Mouse (Mus musculus) forebrain, embryonic 14.5 days (tissue): Measurements from ENCODE around the gene Suclg2. TPM values are rescaled to one million over a fixed set of nuclear protein-coding genes. Genes with fewer than 3 reads are reported as not detected.

Source experiments
- ATAC-seq: fragments of 200-750 bp; cut with Nextera tagmentation; 2 replicates; pipeline ENCODE4 v1.8.0; 2017; ENCODE audit warnings: mild to moderate bottlenecking, moderate library complexity
- DNase-seq: peaks from one replicate; pipeline ENCODE4 v3.0.0-alpha.2; 2015; ENCODE audit warnings: low spot score
- H3K27ac ChIP-seq: fragments of 300-500 bp; sonication (generic); 2 replicates; pipeline ENCODE4 v1.5.1; 2014; ENCODE audit warnings: low read depth, mild to moderate bottlenecking, control low read depth, low read length, moderate library complexity
- H3K27me3 ChIP-seq: fragments of 300-500 bp; sonication (generic); replicated peaks from 2 replicates; pipeline ENCODE4 v1.6.1; 2014; ENCODE audit warnings: low read length, control low read depth, mixed read lengths; ENCODE audit not compliant: control insufficient read depth, insufficient read depth
- H3K36me3 ChIP-seq: fragments of 300-500 bp; sonication (generic); 2 replicates; pipeline ENCODE4 v1.6.1; 2014; ENCODE audit warnings: low read length, control low read depth; ENCODE audit not compliant: control insufficient read depth, insufficient read depth
- H3K4me1 ChIP-seq: fragments of 300-500 bp; sonication (generic); 2 replicates; pipeline ENCODE4 v1.6.1; 2014; ENCODE audit warnings: antibody characterized with exemption, low read length, control low read depth; ENCODE audit not compliant: control insufficient read depth, insufficient read depth
- H3K4me2 ChIP-seq: fragments of 300-500 bp; sonication (generic); 2 replicates; pipeline ENCODE4 v1.6.1; 2014; ENCODE audit warnings: mild to moderate bottlenecking, control low read depth, low read length
- H3K4me3 ChIP-seq: fragments of 300-500 bp; sonication (generic); 2 replicates; pipeline ENCODE4 v1.5.1; 2014; ENCODE audit warnings: low read depth, low read length, control low read depth
- H3K9ac ChIP-seq: fragments of 300-500 bp; sonication (generic); 2 replicates; pipeline ENCODE4 v1.6.1; 2014; ENCODE audit warnings: mild to moderate bottlenecking, low read length, control low read depth, moderate library complexity
- H3K9me3 ChIP-seq: fragments of 300-500 bp; sonication (generic); replicated peaks from 2 replicates; pipeline ENCODE4 v1.6.1; 2016; ENCODE audit warnings: low read length, control low read depth, mixed read lengths; ENCODE audit not compliant: control insufficient read depth
- WGBS: fragments of 180-500 bp; shearing (Covaris S2); extraction: QIAGEN DNeasy Blood & Tissue Kit; methylation state at CpG from one replicate; pipeline ENCODE4 v1.1.7; 2014; 5-methylcytosine and 5-hydroxymethylcytosine counted together
- polyA plus RNA-seq: library from polyadenylated mRNA; unstranded; fragments of >200 nt; fragmentation: Nextera tagmentation; extraction: Ambion mirVana; gene quantifications from 2 replicates; pipeline ENCODE4 v1.2.1, GENCODE M21; 2014

Suclg2 gene
- polyA plus RNA-seq, 1 experiment from 2014 or later = 22.3 TPM

GRCm38 (mm10) chr6:95653662-95654061 is 64.9 kb downstream of the Suclg2 start:
- Histone ChIP-seq H3K27ac (no peak overlapping the region), H3K4me2 (no peak overlapping the region), H3K27me3 (no peaks in the 10 kb centered on the region), H3K4me3 (no peak overlapping the region), H3K9ac (no peak overlapping the region), H3K4me1 (peaks cover 13% of the 10 kb centered on the region), H3K36me3 (no peaks in the 10 kb centered on the region), H3K9me3 (no peaks in the 10 kb centered on the region)
- DNase-seq (no peak), ATAC-seq (no peak)
- 92% methylated on average over 3 of the region's 3 CpGs for WGBS

GRCm38 (mm10) chr6:95652774-95653173 is 65.8 kb downstream of the Suclg2 start:
- H3K27me3 ChIP-seq = no peaks in the 10 kb centered on the region
- H3K9ac ChIP-seq = no peak overlapping the region
- H3K9me3 ChIP-seq = no peaks in the 10 kb centered on the region
- no peak for ATAC-seq
- peaks cover 13% of the 10 kb centered on the region for H3K4me1 ChIP-seq
- no peaks in the 10 kb centered on the region for H3K36me3 ChIP-seq
- no peak overlapping the region for H3K4me3 ChIP-seq
- no peak overlapping the region for H3K27ac ChIP-seq
- DNase-seq = no peak
- no peak overlapping the region for H3K4me2 ChIP-seq
- 83% methylated on average over 6 of the region's 6 CpGs for WGBS

GRCm38 (mm10) chr6:95651391-95651876 is 67.2 kb downstream of the Suclg2 start:
- H3K9ac ChIP-seq = no peak overlapping the region
- no peaks in the 10 kb centered on the region for H3K36me3 ChIP-seq
- WGBS = 1% methylated on average over 6 of the region's 6 CpGs
- H3K9me3 ChIP-seq = no peaks in the 10 kb centered on the region
- DNase-seq (peak; percentile 78), ATAC-seq (peak; percentile 85)
- H3K27ac ChIP-seq = no peak overlapping the region
- no peak overlapping the region for H3K4me2 ChIP-seq
- H3K4me3 ChIP-seq = no peak overlapping the region
- no peaks in the 10 kb centered on the region for H3K27me3 ChIP-seq
- peaks cover 13% of the 10 kb centered on the region for H3K4me1 ChIP-seq

- H3K27me3 ChIP-seq = no peaks in the 10 kb centered on the region
- no peak overlapping the region for H3K4me3 ChIP-seq
- H3K4me1 ChIP-seq = peaks cover 13% of the 10 kb centered on the region
- no peak overlapping the region for H3K4me2 ChIP-seq
- H3K36me3 ChIP-seq = no peaks in the 10 kb centered on the region
- no peak overlapping the region for H3K9ac ChIP-seq
- H3K9me3 ChIP-seq = no peaks in the 10 kb centered on the region
- 34% methylated on average over 13 of the region's 13 CpGs for WGBS
- ATAC-seq (no peak), DNase-seq (peak; percentile 55)
- H3K27ac ChIP-seq = no peak overlapping the region
Observed at GRCm38 (mm10) chr6:95650082-95650722, 68.4 kb downstream of the Suclg2 start.

GRCm38 (mm10) chr6:95649123-95649663 is 69.4 kb downstream of the Suclg2 start:
- no peaks in the 10 kb centered on the region for H3K36me3 ChIP-seq
- H3K4me2 ChIP-seq = no peak overlapping the region
- WGBS = 45% methylated on average over 10 of the region's 10 CpGs
- H3K9ac ChIP-seq = no peak overlapping the region
- no peak overlapping the region for H3K27ac ChIP-seq
- no peaks in the 10 kb centered on the region for H3K9me3 ChIP-seq
- no peak for DNase-seq
- no peak for ATAC-seq
- H3K4me1 ChIP-seq = peaks cover 13% of the 10 kb centered on the region
- no peak overlapping the region for H3K4me3 ChIP-seq
- H3K27me3 ChIP-seq = no peaks in the 10 kb centered on the region

GRCm38 (mm10) chr6:95637416-95637815 is 81.2 kb downstream of the Suclg2 start:
- H3K9ac ChIP-seq = no peak overlapping the region
- ATAC-seq (no peak), DNase-seq (no peak)
- no peaks in the 10 kb centered on the region for H3K9me3 ChIP-seq
- H3K27me3 ChIP-seq = no peaks in the 10 kb centered on the region
- H3K27ac ChIP-seq = no peak overlapping the region
- H3K4me1 ChIP-seq = no peaks in the 10 kb centered on the region
- no peaks in the 10 kb centered on the region for H3K36me3 ChIP-seq
- 86% methylated on average over 2 of the region's 2 CpGs for WGBS
- no peak overlapping the region for H3K4me3 ChIP-seq
- no peak overlapping the region for H3K4me2 ChIP-seq

- DNase-seq = no peak
- 58% methylated on average over 2 of the region's 2 CpGs for WGBS
- no peak for ATAC-seq
- Histone ChIP-seq H3K27me3 (no peaks in the 10 kb centered on the region), H3K4me3 (no peak overlapping the region), H3K27ac (no peak overlapping the region), H3K9me3 (no peaks in the 10 kb centered on the region), H3K36me3 (no peaks in the 10 kb centered on the region), H3K4me2 (no peak overlapping the region), H3K4me1 (no peaks in the 10 kb centered on the region), H3K9ac (no peak overlapping the region)
Observed at GRCm38 (mm10) chr6:95635411-95635810, 83.2 kb downstream of the Suclg2 start.

GRCm38 (mm10) chr6:95629071-95629470 is 89.5 kb downstream of the Suclg2 start:
- H3K9ac ChIP-seq = no peak overlapping the region
- ATAC-seq = no peak

GRCm38 (mm10) chr6:95621821-95622220 is 96.8 kb downstream of the Suclg2 start:
- Histone ChIP-seq H3K4me1 (no peaks in the 10 kb centered on the region), H3K27ac (no peak overlapping the region), H3K9ac (no peak overlapping the region), H3K4me3 (no peak overlapping the region), H3K27me3 (no peaks in the 10 kb centered on the region), H3K4me2 (no peak overlapping the region), H3K9me3 (no peaks in the 10 kb centered on the region), H3K36me3 (no peaks in the 10 kb centered on the region)
- ATAC-seq (peak; percentile 65; the same call in 1 of the 2 replicates), DNase-seq (peak; percentile 74)
- WGBS = 62% methylated on average over 2 of the region's 2 CpGs

More at GRCm38 (mm10) chr6:95629071-95629470, 89.5 kb downstream of the Suclg2 start:
- Histone ChIP-seq H3K27ac (no peak overlapping the region), H3K27me3 (no peaks in the 10 kb centered on the region), H3K9me3 (no peaks in the 10 kb centered on the region), H3K4me2 (no peak overlapping the region), H3K4me1 (no peaks in the 10 kb centered on the region), H3K4me3 (no peak overlapping the region), H3K36me3 (no peaks in the 10 kb centered on the region)
- DNase-seq = no peak
- WGBS = 93% methylated on average over 7 of the region's 7 CpGs
